Mouse (Mus musculus): ENCODE measurements around the gene Cnot10. TPM values are rescaled to one million over a fixed set of nuclear protein-coding genes. Genes with fewer than 3 reads are reported as not detected.
A peak's percentile ranks its signal among the peaks of the same experiment; 100 is the strongest.

The Cnot10 gene
- polyA plus RNA-seq, 1 experiment: 9.6 TPM

DNA sequence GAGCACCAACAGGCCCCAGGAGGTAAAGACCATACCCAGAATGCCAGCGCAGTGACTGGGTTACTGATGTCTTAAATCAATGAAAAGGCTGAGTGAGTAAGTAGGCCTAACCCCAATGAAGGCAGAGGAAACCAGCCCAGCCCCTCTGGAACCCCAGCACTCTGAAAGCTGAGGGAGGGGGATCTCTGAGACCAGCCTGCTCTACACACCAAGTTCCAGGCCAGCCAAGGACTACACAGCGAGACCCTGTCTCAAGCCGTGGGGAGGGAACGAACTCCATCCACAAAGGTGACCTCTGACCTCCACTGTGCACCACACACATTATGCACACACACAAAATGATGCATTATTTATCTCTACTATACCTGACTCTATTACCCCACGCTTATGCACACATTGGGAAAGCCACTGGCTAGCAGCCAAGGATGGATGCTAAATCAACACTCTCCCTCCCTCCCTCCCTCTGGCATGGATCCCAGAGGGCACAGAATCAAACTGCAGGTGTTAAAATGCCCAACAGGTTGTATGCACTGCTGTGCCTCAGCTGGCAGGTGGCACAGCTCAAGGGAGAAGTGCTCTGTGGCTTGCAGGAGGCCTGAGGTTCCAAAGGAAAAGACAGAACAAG is 85.5 kb downstream of the Cnot10 start:
- H3K36me3 ChIP-seq (replicated peaks; ENCODE audit: low read length): no peaks in the 10 kb centered on the region
- TF ChIP-seq GATA1 (IDR thresholded peaks at IDR 0.05; ENCODE audit: borderline replicate concordance, low read length): no peak
- TF ChIP-seq FLI1 (IDR thresholded peaks at IDR 0.05; ENCODE audit: low read length): no peak
- no peaks in the 10 kb centered on the region for H3K4me1 ChIP-seq
- H3K27me3 ChIP-seq (replicated peaks): peaks cover 80% of the 10 kb centered on the region
- H3K4me3 ChIP-seq (replicated peaks): no peak overlapping the region
- H3K9me3 ChIP-seq: no peaks in the 10 kb centered on the region

DNA sequence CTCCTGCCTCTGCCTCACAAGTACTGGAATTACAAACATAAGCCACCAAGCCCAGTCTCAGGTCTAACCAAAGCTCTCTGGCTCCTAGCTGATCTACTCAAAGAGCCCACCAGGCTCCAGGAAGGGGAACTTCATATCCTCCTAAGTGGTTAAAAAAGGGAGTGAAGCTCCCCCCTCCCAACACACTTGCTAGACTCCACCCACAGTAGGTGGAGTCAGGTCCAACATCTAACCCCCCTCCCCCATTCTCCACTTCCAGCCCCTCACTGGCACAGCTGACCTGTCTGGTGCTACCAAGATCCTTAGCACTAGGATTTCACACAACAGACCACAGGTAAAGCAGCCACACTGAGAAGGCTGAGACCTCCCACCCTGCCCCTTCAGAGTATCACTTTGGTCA is 86.2 kb downstream of the Cnot10 start:
- Histone ChIP-seq H3K36me3 (replicated peaks; ENCODE audit: low read length) (no peaks in the 10 kb centered on the region), H3K9me3 (no peaks in the 10 kb centered on the region), H3K4me3 (replicated peaks) (no peak overlapping the region), H3K4me1 (no peaks in the 10 kb centered on the region), H3K27me3 (replicated peaks) (peaks cover 78% of the 10 kb centered on the region)
- TF ChIP-seq GATA1 (IDR thresholded peaks at IDR 0.05; ENCODE audit: borderline replicate concordance, low read length) (no peak), FLI1 (IDR thresholded peaks at IDR 0.05; ENCODE audit: low read length) (no peak)

GRCm38 (mm10) chr9:114550033-114550432 is 90.0 kb downstream of the Cnot10 start:
- Histone ChIP-seq H3K9me3 (no peaks in the 10 kb centered on the region), H3K4me3 (replicated peaks) (no peak overlapping the region), H3K4me1 (peaks cover 37% of the 10 kb centered on the region), H3K36me3 (replicated peaks; ENCODE audit: low read length) (no peaks in the 10 kb centered on the region), H3K27me3 (replicated peaks) (peaks cover 54% of the 10 kb centered on the region)
- no peak for TF ChIP-seq GATA1 (IDR thresholded peaks at IDR 0.05; ENCODE audit: borderline replicate concordance, low read length)
- no peak for TF ChIP-seq FLI1 (IDR thresholded peaks at IDR 0.05; ENCODE audit: low read length)

- Histone ChIP-seq H3K4me3 (replicated peaks) (no peak overlapping the region), H3K4me1 (peaks cover 47% of the 10 kb centered on the region), H3K36me3 (replicated peaks; ENCODE audit: low read length) (no peaks in the 10 kb centered on the region), H3K9me3 (no peaks in the 10 kb centered on the region), H3K27me3 (replicated peaks) (peaks cover 46% of the 10 kb centered on the region)
- TF ChIP-seq FLI1 (IDR thresholded peaks at IDR 0.05; ENCODE audit: low read length): no peak
- no peak for TF ChIP-seq GATA1 (IDR thresholded peaks at IDR 0.05; ENCODE audit: borderline replicate concordance, low read length)
These were observed 90.9 kb downstream of the Cnot10 start for GRCm38 (mm10) chr9:114549117-114549516.

DNA sequence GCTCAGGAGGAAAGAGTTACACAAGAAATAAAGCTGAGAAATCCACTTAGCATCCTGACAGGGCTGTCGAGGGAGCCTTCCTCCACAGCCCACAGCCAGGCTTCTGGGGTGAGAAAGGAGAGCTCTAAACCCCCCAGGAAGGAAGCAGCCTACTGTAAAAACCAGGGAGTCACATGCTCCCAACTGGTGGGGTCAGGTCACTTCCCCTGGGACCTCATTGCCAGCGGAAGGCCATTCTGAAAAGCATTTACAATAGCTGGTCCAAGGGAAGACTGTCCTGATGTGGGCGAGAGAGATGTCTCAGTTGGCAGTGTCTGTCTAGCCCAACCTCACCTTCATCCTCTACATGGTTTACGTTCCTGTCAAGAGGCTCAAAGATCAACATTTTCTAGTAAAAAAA is 91.5 kb downstream of the Cnot10 start:
- H3K36me3 ChIP-seq (replicated peaks; ENCODE audit: low read length): no peaks in the 10 kb centered on the region
- H3K27me3 ChIP-seq (replicated peaks): peaks cover 45% of the 10 kb centered on the region
- H3K4me3 ChIP-seq (replicated peaks): no peak overlapping the region
- no peaks in the 10 kb centered on the region for H3K9me3 ChIP-seq
- H3K4me1 ChIP-seq: peaks cover 51% of the 10 kb centered on the region
- no peak for TF ChIP-seq FLI1 (IDR thresholded peaks at IDR 0.05; ENCODE audit: low read length)
- TF ChIP-seq GATA1 (IDR thresholded peaks at IDR 0.05; ENCODE audit: borderline replicate concordance, low read length): no peak

DNA sequence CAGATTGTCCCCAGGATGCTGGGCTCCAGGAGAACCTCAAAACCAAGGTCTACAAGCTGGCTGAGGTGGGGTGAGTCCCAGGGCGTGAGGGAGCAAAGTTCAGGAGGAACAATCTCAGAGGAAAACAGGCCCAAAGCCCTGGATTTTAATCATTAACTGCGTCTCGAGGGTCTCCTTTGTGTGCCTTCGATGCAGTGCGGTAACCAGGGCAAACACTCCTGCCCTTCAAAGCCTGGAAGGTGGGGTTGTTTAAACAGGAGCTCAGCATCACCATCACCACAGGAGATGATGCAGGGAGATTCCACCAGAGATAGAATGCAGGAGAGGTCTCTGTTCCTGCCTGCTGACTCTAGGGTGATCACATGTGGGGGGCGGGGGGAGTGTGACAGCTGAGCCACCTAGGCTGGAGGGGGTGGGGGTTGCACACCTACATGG is 92.3 kb downstream of the Cnot10 start:
- no peaks in the 10 kb centered on the region for H3K9me3 ChIP-seq

DNA sequence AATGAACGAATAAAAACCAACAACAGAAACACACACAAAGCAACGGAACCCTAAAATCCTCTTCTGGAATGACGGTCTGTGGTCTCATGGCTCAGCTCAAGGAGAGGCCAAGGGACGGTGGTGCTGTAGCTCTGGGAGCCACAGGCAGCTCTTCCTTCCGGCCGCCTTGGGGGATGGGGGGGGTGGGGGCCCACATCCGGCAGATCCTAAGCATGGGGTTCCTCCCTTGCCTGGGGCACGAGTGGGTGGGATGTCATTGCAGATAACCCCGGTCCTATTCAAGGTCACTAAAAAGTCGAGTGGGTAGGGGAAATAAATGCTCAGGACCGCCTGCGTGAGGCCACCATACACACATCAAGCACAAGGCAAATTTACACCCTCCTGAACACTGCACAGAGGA is 93.2 kb downstream of the Cnot10 start:
- H3K4me1 ChIP-seq: peaks cover 51% of the 10 kb centered on the region
- H3K4me3 ChIP-seq (replicated peaks): peak overlapping the region; percentile 30
- peaks cover 45% of the 10 kb centered on the region for H3K27me3 ChIP-seq (replicated peaks)
- TF ChIP-seq FLI1 (IDR thresholded peaks at IDR 0.05; ENCODE audit: low read length) (no peak), GATA1 (IDR thresholded peaks at IDR 0.05; ENCODE audit: borderline replicate concordance, low read length) (no peak)
- no peaks in the 10 kb centered on the region for H3K9me3 ChIP-seq
- no peaks in the 10 kb centered on the region for H3K36me3 ChIP-seq (replicated peaks; ENCODE audit: low read length)

More for the DNA sequence above, 92.3 kb downstream of the Cnot10 start:
- Histone ChIP-seq H3K4me1 (peaks cover 51% of the 10 kb centered on the region), H3K4me3 (replicated peaks) (no peak overlapping the region), H3K27me3 (replicated peaks) (peaks cover 46% of the 10 kb centered on the region), H3K36me3 (replicated peaks; ENCODE audit: low read length) (no peaks in the 10 kb centered on the region)
- no peak for TF ChIP-seq FLI1 (IDR thresholded peaks at IDR 0.05; ENCODE audit: low read length)
- TF ChIP-seq GATA1 (IDR thresholded peaks at IDR 0.05; ENCODE audit: borderline replicate concordance, low read length): no peak

GRCm38 (mm10) chr9:114544754-114545393 is 95.1 kb downstream of the Cnot10 start:
- peaks cover 43% of the 10 kb centered on the region for H3K27me3 ChIP-seq (replicated peaks)
- peaks cover 63% of the 10 kb centered on the region for H3K4me1 ChIP-seq
- no peaks in the 10 kb centered on the region for H3K9me3 ChIP-seq
- H3K4me3 ChIP-seq (replicated peaks): no peak overlapping the region
- TF ChIP-seq FLI1 (IDR thresholded peaks at IDR 0.05; ENCODE audit: low read length) (no peak), GATA1 (IDR thresholded peaks at IDR 0.05; ENCODE audit: borderline replicate concordance, low read length) (no peak)
- H3K36me3 ChIP-seq (replicated peaks; ENCODE audit: low read length): no peaks in the 10 kb centered on the region

DNA sequence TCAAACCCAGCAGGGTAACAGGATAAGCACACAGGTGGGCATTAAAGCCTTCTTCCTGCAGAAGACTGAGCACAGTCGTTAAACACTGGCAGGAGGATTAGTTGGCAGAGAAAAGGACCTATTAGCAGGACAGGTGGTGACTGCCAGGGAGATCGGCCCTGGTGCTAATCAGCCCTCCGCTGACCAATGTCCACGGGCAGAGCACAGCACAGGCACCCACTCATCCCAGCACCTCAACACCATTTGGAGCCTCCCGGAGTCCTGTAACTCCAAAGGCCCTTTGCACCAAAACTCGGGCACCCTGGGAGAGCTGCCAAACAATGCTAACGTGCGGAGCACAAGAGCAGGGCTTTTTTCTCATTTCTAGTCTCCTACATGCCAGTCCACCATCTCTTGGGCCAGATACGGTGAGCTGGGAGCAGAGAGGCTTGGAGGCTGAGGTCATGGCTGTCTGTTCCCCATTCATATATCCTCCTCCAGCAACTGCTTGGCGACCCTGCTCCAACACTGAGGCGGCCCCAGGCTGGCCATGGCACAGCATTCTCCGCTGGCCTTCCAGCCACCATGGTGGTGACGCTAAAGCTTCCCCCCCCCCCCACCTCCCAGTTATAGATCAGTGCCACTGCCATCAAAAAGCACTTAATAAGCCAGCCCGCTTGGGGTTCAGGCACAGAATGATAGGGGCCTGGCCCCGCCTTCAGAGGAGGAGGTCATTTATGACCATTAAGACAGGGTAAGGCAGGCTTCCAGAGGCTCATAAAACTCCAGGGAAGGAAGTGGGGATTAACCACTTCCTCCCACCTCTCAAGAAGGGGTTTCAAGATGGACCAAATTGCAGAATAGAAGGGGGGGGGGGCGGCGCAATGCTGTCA is 95.9 kb downstream of the Cnot10 start:
- Histone ChIP-seq H3K4me1 (peaks cover 63% of the 10 kb centered on the region), H3K36me3 (replicated peaks; ENCODE audit: low read length) (no peaks in the 10 kb centered on the region), H3K9me3 (no peaks in the 10 kb centered on the region), H3K27me3 (replicated peaks) (peaks cover 41% of the 10 kb centered on the region), H3K4me3 (replicated peaks) (no peak overlapping the region)
- TF ChIP-seq FLI1 (IDR thresholded peaks at IDR 0.05; ENCODE audit: low read length) (no peak), GATA1 (IDR thresholded peaks at IDR 0.05; ENCODE audit: borderline replicate concordance, low read length) (no peak)

Measured in megakaryocyte, embryonic 14.5 days (primary cell).